ENCODE assay signal across 9 mouse cellular contexts in genomic region chr11:68851644-68852485, GRCm38 (mm10). TPM values are rescaled to one million over a fixed set of nuclear protein-coding genes. Genes with fewer than 3 reads are reported as not detected.
DNase-seq lines count a peak whose midpoint lies in the region; ATAC-seq and TF ChIP-seq lines count a peak whose summit lies in the region.
"Had no signal": no experiment of that assay in that cellular context is flagged by ENCODE, and none has a peak within 500 bp of the region (broad histone marks: within the 10 kb centered on the region; RNA-seq: fewer than 3 reads in every experiment).

No protein-coding gene starts in this region.

- H3K4me1 ChIP-seq in liver, adult 2 months (ENCODE audit: control insufficient read depth, insufficient read depth, low read length): peaks cover 33% of the 10 kb centered on the region
- peaks cover 19% of the 10 kb centered on the region for H3K4me1 ChIP-seq in embryonic facial prominence, embryonic 14.5 days (ENCODE audit: control insufficient read depth, insufficient read depth, low read length)
- H3K4me1 ChIP-seq in kidney, embryonic 15.5 days: peaks cover 32% of the 10 kb centered on the region
- peaks cover 38% of the 10 kb centered on the region for H3K4me1 ChIP-seq in neural tube, embryonic 13.5 days (replicated peaks)

- peaks cover 24% of the 10 kb centered on the region for H3K79me2 ChIP-seq in liver, adult 2 months (ENCODE audit: control insufficient read depth, insufficient read depth, low read length)

- TF ChIP-seq POLR2A in liver, adult 2 months (IDR thresholded peaks at IDR 0.05; ENCODE audit: extremely low read depth, insufficient read depth, low read length): no peak

- peak overlapping the region; percentile 93 for H3K9ac ChIP-seq in liver, adult 2 months (ENCODE audit: low read depth, low read length)
- H3K9ac ChIP-seq in embryonic facial prominence, embryonic 14.5 days (ENCODE audit: low read depth, low read length): peak overlapping the region; percentile 99
- peak overlapping the region; percentile 83 for H3K9ac ChIP-seq in kidney, embryonic 15.5 days
- peak overlapping the region; percentile 96 for H3K9ac ChIP-seq in neural tube, embryonic 13.5 days

- H3K36me3 ChIP-seq in liver, adult 2 months (ENCODE audit: control insufficient read depth, insufficient read depth, low read length): no peaks in the 10 kb centered on the region; the same call in 1 of the 2 replicates
- H3K36me3 ChIP-seq in embryonic facial prominence, embryonic 14.5 days (ENCODE audit: control insufficient read depth, insufficient read depth, low read length): no peaks in the 10 kb centered on the region
- no peaks in the 10 kb centered on the region; the same call in 1 of the 2 replicates for H3K36me3 ChIP-seq in kidney, embryonic 15.5 days
- no peaks in the 10 kb centered on the region for H3K36me3 ChIP-seq in neural tube, embryonic 13.5 days

- peak overlapping the region; percentile 88 for H3K4me2 ChIP-seq in embryonic facial prominence, embryonic 14.5 days (ENCODE audit: low read depth, low read length)
- H3K4me2 ChIP-seq in kidney, embryonic 15.5 days: peak overlapping the region; percentile 74
- peak overlapping the region; percentile 76 for H3K4me2 ChIP-seq in neural tube, embryonic 13.5 days

- DNase-seq in liver, adult 2 months (ENCODE audit: extremely low read depth, low read depth, low spot score): peak; percentile 70
- no peak for DNase-seq in liver
- no peak for DNase-seq in embryonic facial prominence, embryonic 14.5 days (ENCODE audit: low spot score)
- DNase-seq in right cerebral cortex, postnatal 4 days: no peak
- DNase-seq in right cerebral cortex, adult 2 months (ENCODE audit: low spot score in 2 of 2): no peak

- peak overlapping the region; percentile 75 for H3K4me3 ChIP-seq in liver, adult 2 months (ENCODE audit: insufficient read depth, low read depth, low read length)
- H3K4me3 ChIP-seq in embryonic facial prominence, embryonic 14.5 days (ENCODE audit: low read depth, low read length): peak overlapping the region; percentile 100
- peak overlapping the region; percentile 73 for H3K4me3 ChIP-seq in kidney, embryonic 15.5 days (replicated peaks)
- peak overlapping the region; percentile 92 for H3K4me3 ChIP-seq in neural tube, embryonic 13.5 days

- no peak for ATAC-seq in embryonic facial prominence, embryonic 14.5 days (ENCODE audit: low read depth)
- no peak for ATAC-seq in kidney, embryonic 15.5 days (replicated peaks; ENCODE audit: low FRiP score)
- ATAC-seq in neural tube, embryonic 13.5 days (ENCODE audit: low read depth): no peak
- no peak for ATAC-seq in CD4-positive, CD25-positive, alpha-beta regulatory T cell, adult 4 months

- no peaks in the 10 kb centered on the region for H3K9me3 ChIP-seq in embryonic facial prominence, embryonic 14.5 days (ENCODE audit: control insufficient read depth, low read length)
- H3K9me3 ChIP-seq in kidney, embryonic 15.5 days (replicated peaks): no peaks in the 10 kb centered on the region
- H3K9me3 ChIP-seq in neural tube, embryonic 13.5 days: no peaks in the 10 kb centered on the region

- H3K27me3 ChIP-seq in liver, adult 2 months (ENCODE audit: control insufficient read depth, insufficient read depth, low read length): no peaks in the 10 kb centered on the region
- H3K27me3 ChIP-seq in embryonic facial prominence, embryonic 14.5 days (replicated peaks; ENCODE audit: control insufficient read depth, insufficient read depth, low read length): no peaks in the 10 kb centered on the region; the same call in 1 of the 2 replicates
- H3K27me3 ChIP-seq in kidney, embryonic 15.5 days: no peaks in the 10 kb centered on the region
- no peaks in the 10 kb centered on the region for H3K27me3 ChIP-seq in neural tube, embryonic 13.5 days

- H3K27ac ChIP-seq in liver, adult 2 months (replicated peaks; ENCODE audit: insufficient read depth, low read depth, low read length): peak overlapping the region; percentile 93
- peak overlapping the region; percentile 99 for H3K27ac ChIP-seq in embryonic facial prominence, embryonic 14.5 days (replicated peaks; ENCODE audit: low read depth, low read length)
- peak overlapping the region; percentile 98 for H3K27ac ChIP-seq in kidney, embryonic 15.5 days
- peak overlapping the region; percentile 97 for H3K27ac ChIP-seq in neural tube, embryonic 13.5 days (replicated peaks)

- no peak for TF ChIP-seq CTCF in liver, adult 2 months (IDR thresholded peaks at IDR 0.05; ENCODE audit: low read depth, low read length)

- under 1% methylated on average over 13 of the region's 13 CpGs for WGBS in liver, adult 2 months
- WGBS in embryonic facial prominence, embryonic 14.5 days: 2% methylated on average over 13 of the region's 13 CpGs
- 2% methylated on average over 13 of the region's 13 CpGs for WGBS in kidney, embryonic 15.5 days
- WGBS in neural tube, embryonic 13.5 days: 5% methylated on average over 13 of the region's 13 CpGs

RNA-seq across cellular contexts. Expression of gene Ndel1, which starts 19.8 kb away (rescaled TPM):
- total RNA-seq in liver, adult 2 months (2014; rRNA removed): 41.3 and 45.8 TPM in 2 replicates
- 27.5 and 33.8 TPM in 2 replicates for polyA plus RNA-seq in liver, adult 2 months (2012; rRNA removed)
- 90.0 and 95.4 TPM in 2 replicates for polyA plus RNA-seq in embryonic facial prominence, embryonic 14.5 days (2014; fragmentation: Nextera tagmentation; extraction: Ambion mirVana)
- 87.3 and 87.5 TPM in 2 replicates for polyA plus RNA-seq in kidney, embryonic 15.5 days (2015; fragmentation: Nextera tagmentation; extraction: Ambion mirVana)
- polyA plus RNA-seq in neural tube, embryonic 13.5 days (2015; fragmentation: Nextera tagmentation; extraction: Ambion mirVana): 96.9 and 97.7 TPM in 2 replicates
- 10 to 100 TPM; 29.6 to 33.9 TPM for polyA plus RNA-seq in CD4-positive, CD25-positive, alpha-beta regulatory T cell, adult 4 months (2017; shearing (Covaris generic))

RNA-seq across cellular contexts. Expression of gene Rnf222, which starts 36.5 kb away (rescaled TPM):
- under 0.01 and 0.07 TPM in 2 replicates for total RNA-seq in liver, adult 2 months (2014; rRNA removed)
- 0.11 TPM in 1 of 2 replicates, not detected in the other for polyA plus RNA-seq in liver, adult 2 months (2012; rRNA removed)
- polyA plus RNA-seq in embryonic facial prominence, embryonic 14.5 days (2014; fragmentation: Nextera tagmentation; extraction: Ambion mirVana): 0.17 and 0.45 TPM in 2 replicates
- 0.18 and 0.27 TPM in 2 replicates for polyA plus RNA-seq in kidney, embryonic 15.5 days (2015; fragmentation: Nextera tagmentation; extraction: Ambion mirVana)
- polyA plus RNA-seq in neural tube, embryonic 13.5 days (2015; fragmentation: Nextera tagmentation; extraction: Ambion mirVana): not detected in 2 replicates
- polyA plus RNA-seq in CD4-positive, CD25-positive, alpha-beta regulatory T cell, adult 4 months (2017; shearing (Covaris generic)): not detected
- polyA plus RNA-seq: activated CD4-positive, CD25-positive, alpha-beta regulatory T cell, adult 4 months had no signal

RNA-seq across cellular contexts. Expression of gene Rpl26, which starts 49.5 kb away (rescaled TPM):
- total RNA-seq in liver, adult 2 months (2014; rRNA removed): 1,005 and 1,133 TPM in 2 replicates
- 292 and 293 TPM in 2 replicates for polyA plus RNA-seq in liver, adult 2 months (2012; rRNA removed)
- polyA plus RNA-seq in embryonic facial prominence, embryonic 14.5 days (2014; fragmentation: Nextera tagmentation; extraction: Ambion mirVana): 1,088 and 1,233 TPM in 2 replicates
- 1,042 and 1,119 TPM in 2 replicates for polyA plus RNA-seq in kidney, embryonic 15.5 days (2015; fragmentation: Nextera tagmentation; extraction: Ambion mirVana)
- 743 and 760 TPM in 2 replicates for polyA plus RNA-seq in neural tube, embryonic 13.5 days (2015; fragmentation: Nextera tagmentation; extraction: Ambion mirVana)
- 1,000 to 10,000 TPM; 1,826 to 2,291 TPM for polyA plus RNA-seq in CD4-positive, CD25-positive, alpha-beta regulatory T cell, adult 4 months (2017; shearing (Covaris generic))
